Mouse (Mus musculus) embryonic facial prominence, embryonic 10.5 days (tissue): ENCODE data around the gene Armc5. TPM values are rescaled to one million over a fixed set of nuclear protein-coding genes. Genes with fewer than 3 reads are reported as not detected.

ENCODE experiments used
- DNase-seq: peaks from one replicate; pipeline ENCODE4 v3.0.0-alpha.2; 2017; ENCODE audit warnings: low spot score
- H3K27ac ChIP-seq: fragments of 300-500 bp; sonication (generic); replicated peaks from 2 replicates; pipeline ENCODE4 v1.5.1; 2016; ENCODE audit warnings: mild to moderate bottlenecking
- H3K27me3 ChIP-seq: fragments of 300-500 bp; sonication (generic); replicated peaks from 2 replicates; pipeline ENCODE4 v1.6.1; 2016; ENCODE audit warnings: low read depth, mild to moderate bottlenecking; ENCODE audit not compliant: poor library complexity, severe bottlenecking
- H3K36me3 ChIP-seq: fragments of 300-500 bp; sonication (generic); replicated peaks from 2 replicates; pipeline ENCODE4 v1.6.1; 2016; ENCODE audit warnings: mild to moderate bottlenecking, moderate library complexity
- H3K4me1 ChIP-seq: fragments of 300-500 bp; sonication (generic); 2 replicates; pipeline ENCODE4 v1.6.1; 2016
- H3K4me3 ChIP-seq: fragments of 300-500 bp; sonication (generic); 2 replicates; pipeline ENCODE4 v1.5.1; 2016; ENCODE audit warnings: mild to moderate bottlenecking, moderate library complexity
- H3K9me3 ChIP-seq: fragments of 300-500 bp; sonication (generic); 2 replicates; pipeline ENCODE4 v1.6.1; 2016; ENCODE audit warnings: mild to moderate bottlenecking
- WGBS: fragments of 180-500 bp; shearing (Covaris S2); methylation state at CpG from one replicate; pipeline ENCODE4 v1.1.7; 2016; 5-methylcytosine and 5-hydroxymethylcytosine counted together
- polyA plus RNA-seq: library from polyadenylated mRNA; unstranded; fragments of >200 nt; fragmentation: Nextera tagmentation; extraction: Ambion mirVana; gene quantifications from 2 replicates; pipeline ENCODE4 v1.2.1, GENCODE M21; 2016

The Armc5 gene
- polyA plus RNA-seq, 1 experiment from 2014 or later = 17.5 TPM

- H3K4me3 ChIP-seq = peak overlapping the region; percentile 78
- no peaks in the 10 kb centered on the region for H3K9me3 ChIP-seq
- H3K4me1 ChIP-seq = peaks cover 29% of the 10 kb centered on the region
- H3K27ac ChIP-seq = peak overlapping the region; percentile 98; the same call in 1 of the 2 replicates
- 93% methylated on average over 13 of the region's 13 CpGs for WGBS
- no peaks in the 10 kb centered on the region for H3K27me3 ChIP-seq
- no peak for DNase-seq
- H3K36me3 ChIP-seq = peaks cover 28% of the 10 kb centered on the region
These were observed 716 bp upstream of the Armc5 start for GRCm38 (mm10) chr7:128236426-128236825.

- no peak for DNase-seq
- WGBS = under 1% methylated on average over 25 of the region's 25 CpGs
- Histone ChIP-seq H3K27ac (peak overlapping the region; percentile 98), H3K9me3 (no peaks in the 10 kb centered on the region), H3K4me3 (peak overlapping the region; percentile 78), H3K4me1 (peaks cover 36% of the 10 kb centered on the region), H3K27me3 (no peaks in the 10 kb centered on the region), H3K36me3 (peaks cover 39% of the 10 kb centered on the region)
These were observed 418 bp downstream of the Armc5 start for GRCm38 (mm10) chr7:128237593-128237926.

- no peaks in the 10 kb centered on the region for H3K27me3 ChIP-seq
- under 1% methylated on average over 72 of the region's 72 CpGs for WGBS
- DNase-seq = peak; percentile 100
- peaks cover 45% of the 10 kb centered on the region for H3K36me3 ChIP-seq
- H3K9me3 ChIP-seq = no peaks in the 10 kb centered on the region
- peak within 1 kb of the TSS; percentile 78 for H3K4me3 ChIP-seq
- H3K4me1 ChIP-seq = peaks cover 41% of the 10 kb centered on the region
- peak within 1 kb of the TSS; percentile 98 for H3K27ac ChIP-seq
These were observed 1.0 kb downstream of the Armc5 start, which contains the start of gene 9130023H24Rik for GRCm38 (mm10) chr7:128237927-128238778. Gene 9130023H24Rik, minus strand, starts transcription at chr7:128238031.

- WGBS = 25% methylated on average over 4 of the region's 4 CpGs
These were observed 1.8 kb downstream of the Armc5 start for GRCm38 (mm10) chr7:128238991-128239390.

GRCm38 (mm10) chr7:128240131-128240784 is 3.1 kb downstream of the Armc5 start:
- peak overlapping the region; percentile 32; the same call in 1 of the 2 replicates for H3K27ac ChIP-seq
- no peaks in the 10 kb centered on the region for H3K27me3 ChIP-seq
- 94% methylated on average over 27 of the region's 27 CpGs for WGBS
- H3K4me3 ChIP-seq = no peak overlapping the region
- H3K9me3 ChIP-seq = no peaks in the 10 kb centered on the region
- DNase-seq = no peak
- H3K4me1 ChIP-seq = peaks cover 57% of the 10 kb centered on the region
- H3K36me3 ChIP-seq = peaks cover 62% of the 10 kb centered on the region

More at GRCm38 (mm10) chr7:128238991-128239390, 1.8 kb downstream of the Armc5 start:
- Histone ChIP-seq H3K4me1 (peaks cover 46% of the 10 kb centered on the region), H3K27ac (peak overlapping the region; percentile 98), H3K27me3 (no peaks in the 10 kb centered on the region), H3K4me3 (peak overlapping the region; percentile 78), H3K9me3 (no peaks in the 10 kb centered on the region), H3K36me3 (peaks cover 49% of the 10 kb centered on the region)
- DNase-seq = peak; percentile 54

- DNase-seq = no peak
- H3K4me1 ChIP-seq = peaks cover 65% of the 10 kb centered on the region
- 94% methylated on average over 16 of the region's 16 CpGs for WGBS
- H3K27ac ChIP-seq = no peak overlapping the region
- peaks cover 7% of the 10 kb centered on the region for H3K27me3 ChIP-seq
- H3K4me3 ChIP-seq = no peak overlapping the region
- H3K9me3 ChIP-seq = no peaks in the 10 kb centered on the region
- H3K36me3 ChIP-seq = peaks cover 53% of the 10 kb centered on the region
These were observed 5.2 kb downstream of the Armc5 start for GRCm38 (mm10) chr7:128242331-128242730.

- 43% methylated on average over 10 of the region's 10 CpGs for WGBS
- Histone ChIP-seq H3K4me1 (peaks cover 68% of the 10 kb centered on the region), H3K9me3 (no peaks in the 10 kb centered on the region), H3K27ac (peak overlapping the region; percentile 72), H3K36me3 (peaks cover 53% of the 10 kb centered on the region), H3K4me3 (no peak overlapping the region), H3K27me3 (peaks cover 18% of the 10 kb centered on the region)
- DNase-seq = peak; percentile 39
These were observed 6.8 kb downstream of the Armc5 start for GRCm38 (mm10) chr7:128243921-128244320.

GRCm38 (mm10) chr7:128244410-128245025 is 7.4 kb downstream of the Armc5 start:
- Histone ChIP-seq H3K36me3 (peaks cover 56% of the 10 kb centered on the region), H3K4me3 (no peak overlapping the region), H3K27ac (peak overlapping the region; percentile 72; the same call in 1 of the 2 replicates), H3K4me1 (peaks cover 66% of the 10 kb centered on the region), H3K27me3 (peaks cover 22% of the 10 kb centered on the region), H3K9me3 (no peaks in the 10 kb centered on the region)
- no peak for DNase-seq
- 84% methylated on average over 18 of the region's 18 CpGs for WGBS

GRCm38 (mm10) chr7:128245547-128245946 is 8.4 kb downstream of the Armc5 start:
- Histone ChIP-seq H3K27ac (no peak overlapping the region), H3K36me3 (peaks cover 50% of the 10 kb centered on the region), H3K9me3 (no peaks in the 10 kb centered on the region), H3K4me1 (peaks cover 58% of the 10 kb centered on the region), H3K4me3 (no peak overlapping the region), H3K27me3 (peaks cover 28% of the 10 kb centered on the region)
- WGBS = 85% methylated on average over 4 of the region's 4 CpGs
- DNase-seq = no peak

GRCm38 (mm10) chr7:128246496-128247391 is 9.6 kb downstream of the Armc5 start, which contains the start of gene Tgfb1i1:
Gene Tgfb1i1, plus strand, starts transcription at chr7:128246812.
- H3K9me3 ChIP-seq = no peaks in the 10 kb centered on the region
- H3K4me1 ChIP-seq = peaks cover 54% of the 10 kb centered on the region
- DNase-seq = peak; percentile 65
- peak within 1 kb of the TSS; percentile 83 for H3K27ac ChIP-seq
- peak within 1 kb of the TSS; percentile 62 for H3K4me3 ChIP-seq
- peaks cover 38% of the 10 kb centered on the region for H3K36me3 ChIP-seq
- H3K27me3 ChIP-seq = peaks cover 34% of the 10 kb centered on the region
- 2% methylated on average over 30 of the region's 30 CpGs for WGBS

- Histone ChIP-seq H3K9me3 (no peaks in the 10 kb centered on the region), H3K4me1 (peaks cover 57% of the 10 kb centered on the region), H3K27ac (peak overlapping the region; percentile 83), H3K36me3 (peaks cover 31% of the 10 kb centered on the region), H3K4me3 (peak overlapping the region; percentile 62), H3K27me3 (peaks cover 41% of the 10 kb centered on the region)
- peak; percentile 85 for DNase-seq
- WGBS = 1% methylated on average over 13 of the region's 13 CpGs
These were observed 10.3 kb downstream of the Armc5 start for GRCm38 (mm10) chr7:128247443-128247842.
